Mouse (Mus musculus) cerebellum, adult 2 months (tissue): ENCODE measurements at regions not wholly inside any gene's neighbourhood (a gene's known extent, or its start where the extent isn't known, plus 50 kb on each side); places are given as distances from the start of the nearest gene placed in this dataset.

Experiments
- CTCF ChIP-seq: fragments of 200-500 bp; IDR thresholded peaks from 2 replicates; pipeline ENCODE4 v1.5.1; 2011; ENCODE audit warnings: low read depth, mild to moderate bottlenecking, control low read depth, low read length, moderate library complexity, borderline replicate concordance; ENCODE audit not compliant: insufficient read depth
- POLR2A ChIP-seq: fragments of 200-500 bp; IDR thresholded peaks from 2 replicates; pipeline ENCODE4 v1.6.1; 2011; ENCODE audit warnings: low read length, control low read depth, borderline replicate concordance; ENCODE audit not compliant: insufficient read depth

DNA sequence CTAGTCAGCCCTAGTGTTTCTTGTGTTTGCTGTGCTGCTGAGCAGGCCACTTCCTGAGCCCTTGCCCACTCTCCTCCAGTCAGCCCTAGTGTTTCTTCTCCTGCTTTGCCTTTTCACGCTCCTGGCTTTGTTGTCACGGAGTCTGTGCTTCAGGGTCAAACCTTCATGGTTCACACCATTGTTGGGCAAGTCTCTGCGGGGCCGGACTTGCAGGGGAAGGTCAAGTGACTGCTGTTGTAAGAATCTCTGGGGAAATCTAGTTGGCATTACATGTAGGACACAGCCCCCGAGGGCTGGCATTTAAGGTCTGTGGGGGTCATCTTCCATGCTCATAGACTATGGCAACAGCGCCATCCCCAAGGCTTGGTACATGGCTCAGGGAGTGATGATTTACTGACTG, 123.3 kb downstream of the Prox1 start:
- TF ChIP-seq CTCF (no peak), POLR2A (no peak)
